Mouse (Mus musculus) hindbrain, embryonic 13.5 days (tissue): ENCODE data around the gene Lef1. TPM values are rescaled to one million over a fixed set of nuclear protein-coding genes. Genes with fewer than 3 reads are reported as not detected.

Source experiments
- ATAC-seq: fragments of 200-750 bp; cut with Nextera tagmentation; 2 replicates; pipeline ENCODE4 v1.8.0; 2017; ENCODE audit warnings: moderate TSS enrichment; ENCODE audit not compliant: low FRiP score
- H3K27ac ChIP-seq: fragments of 300-500 bp; sonication (generic); 2 replicates; pipeline ENCODE4 v1.5.1; 2015; ENCODE audit warnings: inconsistent platforms, mild to moderate bottlenecking, moderate library complexity
- H3K27me3 ChIP-seq: fragments of 300-500 bp; sonication (generic); 2 replicates; pipeline ENCODE4 v1.6.1; 2015; ENCODE audit warnings: mild to moderate bottlenecking, inconsistent platforms
- H3K36me3 ChIP-seq: fragments of 300-500 bp; sonication (generic); 2 replicates; pipeline ENCODE4 v1.6.1; 2015; ENCODE audit warnings: mild to moderate bottlenecking, inconsistent platforms
- H3K4me1 ChIP-seq: fragments of 300-500 bp; sonication (generic); replicated peaks from 2 replicates; pipeline ENCODE4 v1.6.1; 2015; ENCODE audit warnings: inconsistent platforms
- H3K4me2 ChIP-seq: fragments of 300-500 bp; sonication (generic); 2 replicates; pipeline ENCODE4 v1.6.1; 2015; ENCODE audit warnings: inconsistent platforms, mild to moderate bottlenecking, moderate library complexity
- H3K4me3 ChIP-seq: fragments of 300-500 bp; sonication (generic); 2 replicates; pipeline ENCODE4 v1.5.1; 2015; ENCODE audit warnings: mild to moderate bottlenecking, inconsistent platforms
- H3K9ac ChIP-seq: fragments of 300-500 bp; sonication (generic); 2 replicates; pipeline ENCODE4 v1.6.1; 2015; ENCODE audit warnings: mild to moderate bottlenecking, inconsistent platforms
- H3K9me3 ChIP-seq: fragments of 300-500 bp; sonication (generic); 2 replicates; pipeline ENCODE4 v1.6.1; 2016; ENCODE audit warnings: inconsistent platforms
- WGBS: fragments of 180-500 bp; shearing (Covaris S2); methylation state at CpG from one replicate; pipeline ENCODE4 v1.1.7; 2015; 5-methylcytosine and 5-hydroxymethylcytosine counted together
- polyA plus RNA-seq: library from polyadenylated mRNA; unstranded; fragments of >200 nt; fragmentation: Nextera tagmentation; extraction: Ambion mirVana; gene quantifications from 2 replicates; pipeline ENCODE4 v1.2.1, GENCODE M21; 2015

The Lef1 gene
- polyA plus RNA-seq, 1 experiment from 2014 or later = 13.5 TPM

GRCm38 (mm10) chr3:131171292-131171960 lies 61.2 kb downstream of the Lef1 start:
- no peak for ATAC-seq
- H3K4me3 ChIP-seq = no peak overlapping the region
- no peaks in the 10 kb centered on the region for H3K27me3 ChIP-seq
- H3K27ac ChIP-seq = no peak overlapping the region
- H3K4me2 ChIP-seq = no peak overlapping the region
- H3K36me3 ChIP-seq = no peaks in the 10 kb centered on the region
- 49% methylated on average over 11 of the region's 11 CpGs for WGBS
- H3K4me1 ChIP-seq = 0 out of 2 replicates have a peak, but pooled peaks cover 8% of the 10 kb centered on the region
- H3K9me3 ChIP-seq = no peaks in the 10 kb centered on the region
- H3K9ac ChIP-seq = no peak overlapping the region

DNA sequence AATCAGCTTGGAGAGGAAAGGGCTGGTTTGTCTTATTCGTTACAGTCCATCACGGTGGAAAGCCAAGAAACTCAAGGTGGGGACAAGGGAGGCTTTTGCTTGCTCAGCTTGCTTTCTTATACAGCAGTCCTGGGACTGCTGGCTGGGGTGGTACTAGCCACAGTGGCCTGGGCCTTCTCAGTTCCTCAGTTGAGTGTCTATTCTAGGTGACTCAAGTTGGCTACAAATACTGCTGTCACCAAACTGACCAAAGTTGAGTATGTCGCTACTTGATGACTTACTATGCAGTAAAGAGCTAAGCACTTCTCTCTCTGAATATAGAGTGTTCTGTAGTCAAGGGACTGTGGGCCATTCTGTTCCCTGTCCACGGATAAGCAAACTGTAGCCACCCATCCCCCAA lies 62.0 kb downstream of the Lef1 start:
- Histone ChIP-seq H3K9ac (no peak overlapping the region), H3K27me3 (no peaks in the 10 kb centered on the region), H3K4me3 (no peak overlapping the region), H3K27ac (no peak overlapping the region), H3K4me2 (no peak overlapping the region), H3K36me3 (no peaks in the 10 kb centered on the region), H3K4me1 (0 out of 2 replicates have a peak, but pooled peaks cover 8% of the 10 kb centered on the region), H3K9me3 (no peaks in the 10 kb centered on the region)
- 89% methylated on average over 4 of the region's 4 CpGs for WGBS
- ATAC-seq = no peak

DNA sequence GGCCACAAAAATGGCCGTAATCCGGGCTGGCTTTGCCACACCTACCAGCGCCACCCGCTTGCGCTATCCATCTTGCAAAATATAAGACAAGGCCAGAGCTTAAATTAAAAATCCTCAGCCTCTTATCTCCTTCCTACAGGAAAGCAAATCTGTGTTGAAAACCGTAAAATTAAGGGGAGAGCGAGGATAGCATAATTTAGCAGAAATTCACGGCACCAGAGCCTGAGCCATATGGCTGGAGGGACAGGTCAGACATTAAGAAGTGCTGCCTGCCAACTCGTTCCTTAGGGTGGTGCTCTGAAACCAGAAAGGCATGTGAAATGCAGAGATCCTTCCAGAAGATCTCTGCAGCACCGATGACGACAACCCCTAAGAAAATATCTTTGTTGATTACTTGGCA lies 70.7 kb downstream of the Lef1 start:
- 79% methylated on average over 11 of the region's 11 CpGs for WGBS
- no peak for ATAC-seq
- H3K27ac ChIP-seq = no peak overlapping the region
- no peak overlapping the region for H3K4me3 ChIP-seq
- no peak overlapping the region for H3K4me2 ChIP-seq
- H3K27me3 ChIP-seq = no peaks in the 10 kb centered on the region
- H3K36me3 ChIP-seq = no peaks in the 10 kb centered on the region
- peaks cover 10% of the 10 kb centered on the region; the same call in 1 of the 2 replicates for H3K4me1 ChIP-seq
- H3K9me3 ChIP-seq = no peaks in the 10 kb centered on the region
- H3K9ac ChIP-seq = no peak overlapping the region

DNA sequence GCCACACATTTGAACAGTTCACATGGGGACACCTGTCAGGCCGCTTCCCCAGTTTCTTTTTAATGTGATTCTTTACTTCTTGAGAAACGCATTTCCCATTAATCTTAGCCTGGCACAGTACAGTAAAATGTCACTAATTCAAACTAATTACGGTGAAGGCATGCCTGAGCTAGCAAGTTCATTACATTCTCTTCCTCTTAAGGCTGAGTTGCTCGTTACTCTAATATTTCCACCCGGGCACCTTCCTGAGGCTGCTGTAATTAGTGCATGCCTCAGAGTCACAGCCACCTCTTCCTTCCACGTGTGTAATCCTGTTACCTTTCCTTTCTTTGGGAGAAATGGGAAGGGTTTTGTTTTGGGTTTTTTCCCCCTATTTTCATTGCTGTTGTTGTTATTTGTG lies 71.9 kb downstream of the Lef1 start:
- Histone ChIP-seq H3K9me3 (no peaks in the 10 kb centered on the region), H3K4me2 (no peak overlapping the region), H3K36me3 (no peaks in the 10 kb centered on the region), H3K4me1 (peaks cover 8% of the 10 kb centered on the region; the same call in 1 of the 2 replicates), H3K27ac (peak overlapping the region; percentile 66), H3K4me3 (no peak overlapping the region), H3K9ac (no peak overlapping the region), H3K27me3 (no peaks in the 10 kb centered on the region)
- peak; percentile 68 for ATAC-seq
- WGBS = 53% methylated on average over 6 of the region's 6 CpGs

DNA sequence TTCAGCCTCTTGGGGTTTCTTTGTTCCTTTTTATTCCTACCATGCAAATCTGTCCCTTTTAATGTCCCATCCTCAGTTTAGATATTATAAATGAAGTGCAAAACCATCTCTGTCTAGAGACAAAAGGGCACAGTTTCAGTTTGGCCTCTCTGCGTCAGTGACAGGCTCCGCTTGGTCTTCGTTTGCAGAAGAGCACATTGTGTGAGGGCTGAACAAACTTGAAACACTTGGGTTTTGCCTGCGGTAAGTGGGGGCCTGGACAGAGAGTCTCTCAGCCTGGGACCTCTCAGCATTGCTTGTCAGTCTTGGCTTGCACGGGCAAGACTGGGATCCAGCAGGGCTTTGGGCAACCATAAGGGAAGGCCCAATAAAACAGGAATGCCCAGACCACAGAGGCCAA lies 75.9 kb downstream of the Lef1 start:
- H3K4me2 ChIP-seq = no peak overlapping the region
- H3K36me3 ChIP-seq = no peaks in the 10 kb centered on the region
- ATAC-seq = no peak
- H3K9me3 ChIP-seq = no peaks in the 10 kb centered on the region
- H3K27ac ChIP-seq = no peak overlapping the region
- WGBS = 78% methylated on average over 5 of the region's 5 CpGs
- no peak overlapping the region for H3K4me3 ChIP-seq
- peaks cover 16% of the 10 kb centered on the region; the same call in 1 of the 2 replicates for H3K4me1 ChIP-seq
- H3K9ac ChIP-seq = no peak overlapping the region
- no peaks in the 10 kb centered on the region for H3K27me3 ChIP-seq

DNA sequence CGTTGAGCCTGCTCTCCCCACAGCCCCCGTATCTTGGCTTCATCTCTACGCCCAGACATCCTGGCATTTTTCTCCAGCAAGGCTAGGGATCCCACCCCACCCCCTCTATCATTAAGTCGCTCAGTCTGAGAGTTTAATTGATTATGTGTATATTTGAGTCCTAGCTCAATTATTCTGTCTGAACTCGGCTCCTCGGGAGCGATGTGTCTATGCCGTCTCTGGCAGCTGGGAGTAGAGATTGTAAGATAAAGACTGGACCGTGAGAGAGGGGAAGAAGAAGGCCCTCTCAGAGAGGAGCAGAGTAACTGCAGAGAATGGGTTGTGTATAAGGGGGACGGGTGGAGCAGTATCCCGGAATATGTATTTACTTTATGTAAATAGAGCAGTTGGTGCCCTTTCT lies 80.0 kb downstream of the Lef1 start:
- Histone ChIP-seq H3K27ac (no peak overlapping the region), H3K9ac (no peak overlapping the region), H3K4me1 (0 out of 2 replicates have a peak, but pooled peaks cover 9% of the 10 kb centered on the region), H3K27me3 (no peaks in the 10 kb centered on the region), H3K36me3 (no peaks in the 10 kb centered on the region), H3K9me3 (no peaks in the 10 kb centered on the region), H3K4me3 (no peak overlapping the region), H3K4me2 (no peak overlapping the region)
- ATAC-seq = no peak
- 60% methylated on average over 11 of the region's 11 CpGs for WGBS

DNA sequence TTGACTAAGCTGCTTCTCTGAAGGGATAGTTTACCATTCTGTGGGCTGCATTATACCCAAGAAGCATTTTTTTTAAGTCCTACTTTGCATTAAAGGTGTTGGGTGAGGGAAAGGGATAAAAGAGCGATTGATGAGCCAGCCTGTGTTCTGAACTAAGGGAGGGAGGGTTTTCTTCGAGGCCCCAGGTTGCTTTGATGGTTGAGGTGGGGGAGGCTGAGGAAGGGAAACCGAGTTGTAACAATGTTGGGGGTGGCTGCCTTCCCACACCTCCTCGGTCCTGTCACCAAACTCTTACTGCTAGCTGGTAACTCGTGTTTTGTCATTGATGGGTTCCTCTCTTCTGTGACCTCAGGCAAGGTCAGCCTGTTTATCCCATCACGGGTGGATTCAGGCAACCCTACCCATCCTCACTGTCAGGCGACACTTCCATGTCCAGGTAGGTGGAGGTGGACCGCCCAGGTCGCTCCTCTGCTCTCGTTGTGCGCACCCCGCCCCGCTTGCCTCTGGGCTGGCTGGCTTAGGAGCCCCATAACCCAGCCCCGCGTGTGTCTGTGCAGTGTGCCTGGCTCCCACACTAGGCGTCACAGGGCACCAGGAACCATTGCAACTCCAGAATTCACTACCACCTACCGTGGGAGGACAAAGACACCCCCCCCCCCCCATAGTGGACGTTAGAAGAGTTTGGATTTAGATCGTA lies 80.5 kb downstream of the Lef1 start:
- no peak for ATAC-seq
- 89% methylated on average over 19 of the region's 19 CpGs for WGBS
- Histone ChIP-seq H3K27ac (no peak overlapping the region), H3K9ac (no peak overlapping the region), H3K36me3 (no peaks in the 10 kb centered on the region), H3K4me3 (no peak overlapping the region), H3K9me3 (no peaks in the 10 kb centered on the region), H3K27me3 (no peaks in the 10 kb centered on the region), H3K4me2 (no peak overlapping the region), H3K4me1 (0 out of 2 replicates have a peak, but pooled peaks cover 9% of the 10 kb centered on the region)

DNA sequence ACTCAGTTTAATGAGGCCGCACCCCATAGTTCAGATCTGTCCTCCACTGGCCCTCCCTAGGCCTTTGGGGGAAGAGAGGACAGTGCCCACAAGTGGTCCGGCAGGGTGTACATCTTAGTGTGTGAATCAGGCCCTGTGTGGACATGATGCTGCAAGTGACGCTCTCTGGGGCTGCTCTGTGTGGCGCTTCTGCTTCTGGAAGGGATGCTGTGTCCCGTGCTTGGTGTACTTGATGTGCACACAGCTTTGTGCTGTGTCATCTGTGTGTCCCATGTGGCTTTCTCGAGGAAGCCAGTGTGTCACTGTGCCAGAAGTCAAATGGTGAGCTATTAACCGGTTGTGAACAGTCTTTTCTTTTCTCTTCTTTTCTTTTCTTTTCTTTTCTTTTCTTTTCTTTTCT lies 81.2 kb downstream of the Lef1 start:
- ATAC-seq = no peak
- Histone ChIP-seq H3K27ac (no peak overlapping the region), H3K4me2 (no peak overlapping the region), H3K36me3 (no peaks in the 10 kb centered on the region), H3K9me3 (no peaks in the 10 kb centered on the region), H3K4me3 (no peak overlapping the region), H3K9ac (no peak overlapping the region), H3K27me3 (no peaks in the 10 kb centered on the region), H3K4me1 (0 out of 2 replicates have a peak, but pooled peaks cover 9% of the 10 kb centered on the region)
- WGBS = 76% methylated on average over 7 of the region's 7 CpGs

DNA sequence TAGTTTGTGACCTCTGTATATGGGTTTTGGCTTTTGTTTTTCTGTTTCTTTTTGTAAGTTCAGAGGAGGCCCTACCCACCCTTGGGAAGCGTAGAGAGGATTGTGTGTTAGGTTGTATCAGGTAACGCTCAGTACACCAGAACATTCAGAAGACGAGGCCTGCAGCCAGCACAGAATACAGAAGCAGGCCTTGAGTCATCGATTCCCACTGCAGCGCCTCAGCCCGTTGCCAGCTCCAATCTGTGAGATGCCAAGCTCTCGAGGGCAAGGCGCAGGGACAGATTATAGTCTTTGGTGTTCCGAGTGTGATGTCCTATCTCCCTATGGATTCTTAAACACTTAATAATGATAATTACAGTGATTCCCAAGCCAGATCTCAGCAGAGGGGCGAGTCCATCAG lies 85.8 kb downstream of the Lef1 start:
- H3K27me3 ChIP-seq = no peaks in the 10 kb centered on the region
- H3K4me2 ChIP-seq = no peak overlapping the region
- ATAC-seq = no peak
- H3K4me3 ChIP-seq = no peak overlapping the region
- no peak overlapping the region for H3K27ac ChIP-seq
- 68% methylated on average over 10 of the region's 10 CpGs for WGBS
- H3K9ac ChIP-seq = no peak overlapping the region
- no peaks in the 10 kb centered on the region for H3K9me3 ChIP-seq
- no peaks in the 10 kb centered on the region for H3K36me3 ChIP-seq
- H3K4me1 ChIP-seq = no peaks in the 10 kb centered on the region

DNA sequence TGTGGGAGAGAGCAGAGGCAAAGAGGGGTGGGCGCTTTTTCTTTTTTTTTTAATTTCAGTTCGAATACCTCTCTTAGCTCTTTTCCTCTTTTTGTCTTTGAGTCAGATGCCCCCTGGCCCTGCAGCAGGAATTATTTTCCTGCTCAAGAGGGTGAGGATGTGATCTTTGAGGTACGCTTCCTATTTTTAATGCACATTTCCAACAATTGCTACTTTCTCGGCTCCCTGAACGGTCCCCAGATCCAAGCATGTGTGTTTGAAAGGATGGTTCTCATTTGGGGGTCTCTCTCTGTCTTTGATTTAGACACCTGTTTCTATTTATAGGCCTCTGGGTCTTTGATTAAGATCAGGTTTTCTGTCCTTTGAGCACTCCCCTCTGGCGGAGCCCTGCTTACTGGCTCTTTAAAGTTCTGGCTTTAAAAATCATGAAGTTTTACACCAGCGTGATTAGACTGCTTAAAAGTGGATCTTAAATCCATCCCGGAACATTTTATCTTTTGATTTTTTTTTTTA lies 86.3 kb downstream of the Lef1 start:
- Histone ChIP-seq H3K27me3 (no peaks in the 10 kb centered on the region), H3K9me3 (no peaks in the 10 kb centered on the region), H3K36me3 (no peaks in the 10 kb centered on the region), H3K9ac (no peak overlapping the region), H3K27ac (no peak overlapping the region), H3K4me1 (no peaks in the 10 kb centered on the region), H3K4me2 (no peak overlapping the region), H3K4me3 (no peak overlapping the region)
- no peak for ATAC-seq
- 85% methylated on average over 8 of the region's 8 CpGs for WGBS

DNA sequence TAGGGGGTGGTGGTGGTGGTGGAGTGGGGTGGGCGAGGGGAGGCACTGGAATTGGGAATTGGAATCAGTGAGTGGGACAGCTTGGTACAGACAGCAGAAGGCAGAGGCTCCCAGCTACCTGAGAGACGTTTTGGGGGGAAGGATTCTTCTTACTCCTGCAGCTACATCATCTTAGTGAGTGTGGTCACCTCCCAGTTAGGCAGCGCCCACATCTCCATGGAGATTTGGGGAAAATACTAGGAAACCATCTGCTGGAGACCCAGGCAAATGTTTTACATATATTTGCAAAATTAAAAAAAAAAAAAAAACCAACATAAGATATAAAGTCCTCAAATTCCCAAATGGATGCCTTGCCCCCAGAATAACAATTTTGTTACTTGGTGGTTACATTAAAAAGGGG lies 88.7 kb downstream of the Lef1 start:
- Histone ChIP-seq H3K9ac (no peak overlapping the region), H3K4me1 (no peaks in the 10 kb centered on the region)

GRCm38 (mm10) chr3:131199590-131200288 lies 89.5 kb downstream of the Lef1 start:
- no peaks in the 10 kb centered on the region for H3K9me3 ChIP-seq
- H3K9ac ChIP-seq = no peak overlapping the region
- no peaks in the 10 kb centered on the region for H3K4me1 ChIP-seq
- no peak overlapping the region for H3K4me2 ChIP-seq
- 84% methylated on average over 20 of the region's 20 CpGs for WGBS
- H3K4me3 ChIP-seq = no peak overlapping the region
- H3K27me3 ChIP-seq = no peaks in the 10 kb centered on the region
- H3K36me3 ChIP-seq = no peaks in the 10 kb centered on the region
- ATAC-seq = no peak
- no peak overlapping the region for H3K27ac ChIP-seq

More for the DNA sequence above, 88.7 kb downstream of the Lef1 start:
- Histone ChIP-seq H3K9me3 (no peaks in the 10 kb centered on the region), H3K4me3 (no peak overlapping the region), H3K4me2 (no peak overlapping the region), H3K36me3 (no peaks in the 10 kb centered on the region), H3K27ac (no peak overlapping the region), H3K27me3 (no peaks in the 10 kb centered on the region)
- 83% methylated on average over 3 of the region's 3 CpGs for WGBS
- no peak for ATAC-seq
